Mouse (Mus musculus): ENCODE results near the gene Dennd2d.

Dennd2d gene

DNA sequence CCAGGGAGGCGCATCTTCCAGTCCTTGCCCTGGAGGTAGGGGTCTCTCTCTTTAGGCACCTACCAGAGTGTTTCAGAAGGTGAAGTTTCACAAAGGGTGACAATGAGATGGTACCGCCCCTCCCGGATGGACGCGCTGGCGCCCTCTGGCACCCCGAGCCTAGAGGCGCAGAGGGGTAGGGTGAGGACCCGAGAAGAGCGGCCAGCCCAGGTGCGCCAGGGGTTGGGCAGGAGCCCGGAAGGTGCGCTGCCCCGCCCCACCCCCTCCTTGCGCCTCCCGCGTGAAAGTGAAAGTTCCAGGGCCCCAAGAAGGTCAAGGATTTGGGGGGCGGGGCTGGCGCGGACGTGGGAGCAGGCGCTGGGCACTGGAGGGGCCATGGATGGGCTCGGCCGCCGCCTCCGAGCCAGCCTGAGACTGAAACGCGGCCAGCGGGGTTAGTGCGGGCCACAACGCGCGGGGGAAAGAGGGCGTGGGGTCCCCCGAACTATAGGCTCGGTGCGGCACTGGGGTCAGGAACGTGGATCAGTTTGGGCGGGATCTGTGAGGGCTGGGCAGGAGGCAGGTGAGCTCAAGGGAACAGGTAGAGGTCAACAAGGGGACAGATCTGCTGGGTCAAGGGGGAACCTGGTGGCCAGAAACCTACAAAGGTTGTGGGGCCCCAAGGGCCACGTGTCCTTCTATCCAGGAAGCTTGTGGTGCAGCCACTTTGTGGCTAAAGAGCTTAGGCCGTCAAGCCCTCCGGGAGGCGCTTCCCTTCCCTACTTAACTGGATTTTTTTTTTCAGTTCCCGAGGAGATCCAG is at the start of gene Dennd2d:
Gene Dennd2d, plus strand, starts transcription at position 125 of the 801 bp plus-strand sequence.
- DNase-seq (ENCODE audit: low spot score in 2 of 2), result peak in 1 of 2 experiments; percentile 30

DNA sequence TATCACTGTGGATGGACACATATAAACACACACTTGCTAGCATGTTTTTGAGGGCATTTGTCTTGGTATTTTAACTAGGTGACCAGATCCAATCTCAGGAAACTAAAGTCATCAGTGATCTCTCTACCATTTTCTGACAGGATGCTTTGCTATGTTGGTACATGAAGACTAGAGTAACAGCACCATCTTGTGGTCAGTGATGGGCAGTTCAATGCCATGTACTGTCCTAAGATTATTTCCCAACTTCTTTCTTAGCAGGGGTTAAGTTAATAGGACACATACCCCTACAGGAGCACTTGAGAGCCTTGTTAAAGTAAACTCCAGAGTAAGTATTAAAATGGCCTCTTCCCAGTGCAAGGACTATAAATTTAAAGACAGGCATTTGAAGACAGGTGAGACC is 33.6 kb upstream of the Dennd2d start:
- peak in 1 of 2 experiments; percentile 3 for DNase-seq (ENCODE audit: low spot score in 2 of 2)

DNA sequence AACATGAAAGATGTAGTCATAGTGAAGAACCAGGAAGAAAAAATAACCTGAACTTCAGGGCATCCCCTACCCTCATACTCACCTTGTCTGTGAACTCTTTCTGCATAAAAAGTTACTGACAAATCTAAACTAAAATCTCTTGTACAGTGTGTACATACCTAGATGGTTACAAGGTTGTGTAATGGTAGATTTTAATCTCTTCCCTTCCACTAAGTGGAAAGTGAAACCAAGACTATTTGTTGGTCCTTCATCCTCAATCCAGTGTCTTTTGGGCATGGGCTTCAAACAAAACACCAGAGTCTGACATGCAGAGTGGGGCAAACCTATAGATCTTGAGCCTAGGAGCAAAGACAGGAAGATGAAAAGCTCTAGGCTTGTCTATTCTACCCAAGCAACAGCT is 33.2 kb upstream of the Dennd2d start:
- no peak for DNase-seq (ENCODE audit: low spot score in 2 of 2)

DNA sequence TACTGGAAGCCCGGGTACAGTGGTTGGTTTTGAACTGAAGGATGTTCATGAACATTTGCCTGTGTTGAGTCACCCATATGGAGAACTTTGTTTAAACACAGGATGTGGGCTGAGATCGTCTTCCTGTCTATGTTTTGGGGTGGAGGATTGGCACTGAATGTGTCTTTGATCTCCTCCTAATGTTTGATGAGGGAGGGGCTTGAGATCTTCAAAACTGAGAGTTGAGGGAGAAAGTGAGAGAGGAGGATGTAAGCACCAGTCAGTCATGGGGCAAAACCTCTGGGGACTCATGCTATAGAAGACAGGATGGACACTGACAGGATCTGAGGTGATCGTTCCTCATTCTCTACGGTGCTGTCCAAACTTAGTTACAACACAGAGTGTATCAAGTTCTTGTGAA is 32.6 kb upstream of the Dennd2d start:
- DNase-seq (ENCODE audit: low spot score in 2 of 2), result no peak

DNA sequence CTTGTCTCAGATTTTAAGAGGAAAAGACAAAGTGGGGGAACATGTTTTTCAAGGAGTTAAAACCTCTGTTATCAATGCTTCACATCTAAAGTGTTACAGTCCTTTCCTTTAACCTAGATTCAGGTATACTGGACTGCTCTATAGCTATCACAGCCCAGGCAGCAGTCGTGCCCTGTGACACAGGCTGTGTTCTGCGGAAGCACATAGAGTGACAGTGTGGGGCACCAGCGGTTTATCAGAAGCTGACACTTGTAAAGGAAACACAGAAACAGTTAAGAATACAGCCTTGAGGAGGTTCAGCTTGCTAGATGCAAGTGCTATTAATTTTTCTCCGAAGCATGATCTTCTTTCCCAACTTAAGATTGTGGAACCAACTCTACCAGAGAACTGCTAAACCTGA is 29.6 kb upstream of the Dennd2d start:
- DNase-seq (ENCODE audit: low spot score in 2 of 2), result no peak

DNA sequence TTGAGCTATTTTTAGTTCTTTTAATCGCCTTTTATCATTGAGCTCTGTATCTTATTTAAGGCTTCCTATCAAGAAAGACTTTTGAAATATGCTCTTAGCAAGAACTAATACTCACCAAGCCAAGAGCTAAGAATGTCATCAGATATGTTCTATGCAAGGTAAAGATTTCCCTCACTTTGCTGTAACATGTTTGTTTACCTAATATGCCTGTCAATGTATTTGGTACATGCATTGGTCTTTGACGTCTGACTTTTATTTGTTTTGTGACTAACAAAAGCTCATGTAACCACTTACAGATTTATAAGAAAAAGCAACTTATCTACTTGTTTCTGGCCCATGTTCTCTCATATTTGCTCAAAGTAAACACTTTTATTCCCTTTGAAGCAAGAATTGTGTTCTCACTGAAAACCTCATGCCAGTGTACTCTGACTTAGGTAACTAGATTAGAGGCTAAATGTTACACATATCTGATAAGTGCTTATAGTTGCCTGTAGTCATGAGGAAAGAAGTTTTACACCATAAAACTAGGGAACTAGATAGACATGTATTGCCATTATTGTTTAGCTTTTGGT is 24.8 kb upstream of the Dennd2d start:
- no peak for DNase-seq (ENCODE audit: low spot score in 2 of 2)

DNA sequence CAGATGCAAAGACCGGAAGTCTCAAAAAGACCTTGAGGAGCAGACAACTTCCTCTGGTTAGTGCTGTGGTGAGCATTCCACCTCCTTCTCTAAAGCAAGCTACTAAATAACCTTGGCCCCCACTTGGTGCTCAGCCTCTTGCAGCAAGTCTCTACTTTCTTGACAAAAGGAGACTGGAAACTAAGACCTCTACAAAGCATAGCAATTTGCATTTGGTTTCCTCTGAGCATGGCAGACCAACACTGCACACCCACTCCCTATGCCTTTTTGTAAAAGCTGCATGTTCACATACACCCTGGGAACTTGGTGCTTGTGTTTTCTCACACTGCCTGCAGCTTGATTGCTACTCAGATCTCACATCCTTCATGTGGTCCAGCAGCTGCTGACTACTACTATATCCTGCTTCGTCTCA is 20.1 kb upstream of the Dennd2d start:
- DNase-seq (ENCODE audit: low spot score in 2 of 2), result no peak

DNA sequence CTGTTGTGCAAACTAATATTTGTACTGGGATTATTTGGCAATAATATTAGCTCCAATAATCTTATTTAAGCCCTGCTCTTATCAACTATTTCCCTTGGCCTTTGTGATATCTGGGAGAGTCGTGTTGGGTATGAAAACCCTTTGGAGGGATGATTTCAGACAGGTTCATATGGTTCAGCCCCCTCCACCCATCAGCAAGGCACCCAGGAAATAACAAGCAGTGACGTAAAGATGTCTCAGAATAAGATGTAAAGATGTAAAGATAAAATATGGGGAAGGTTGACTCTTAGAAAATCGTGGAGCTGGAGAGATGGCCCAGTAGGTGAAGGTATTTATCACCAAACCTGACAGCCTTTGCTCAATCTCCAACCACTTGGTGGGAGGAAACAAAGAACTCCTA is 19.7 kb upstream of the Dennd2d start:
- DNase-seq (ENCODE audit: low spot score in 2 of 2), result no peak

DNA sequence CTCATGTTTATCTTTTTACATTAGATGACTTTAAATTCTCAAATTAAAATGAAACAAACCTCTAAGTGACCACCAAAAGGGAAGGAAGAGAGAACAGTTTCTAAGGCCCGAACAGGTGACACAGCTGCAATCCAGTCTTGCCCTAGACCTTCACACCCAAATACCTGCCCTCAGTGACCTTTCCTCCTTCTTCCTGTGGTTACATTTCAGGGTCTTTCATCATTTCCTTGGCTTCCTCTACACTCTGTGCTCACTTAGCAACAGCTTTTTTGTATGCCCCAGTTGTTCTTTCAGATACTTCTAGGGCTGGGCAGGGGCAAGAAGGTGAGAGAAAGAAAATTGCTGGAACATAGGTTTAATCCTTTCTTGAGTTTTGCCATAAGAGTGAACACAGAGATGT is 17.5 kb upstream of the Dennd2d start:
- no peak for DNase-seq (ENCODE audit: low spot score in 2 of 2)

DNA sequence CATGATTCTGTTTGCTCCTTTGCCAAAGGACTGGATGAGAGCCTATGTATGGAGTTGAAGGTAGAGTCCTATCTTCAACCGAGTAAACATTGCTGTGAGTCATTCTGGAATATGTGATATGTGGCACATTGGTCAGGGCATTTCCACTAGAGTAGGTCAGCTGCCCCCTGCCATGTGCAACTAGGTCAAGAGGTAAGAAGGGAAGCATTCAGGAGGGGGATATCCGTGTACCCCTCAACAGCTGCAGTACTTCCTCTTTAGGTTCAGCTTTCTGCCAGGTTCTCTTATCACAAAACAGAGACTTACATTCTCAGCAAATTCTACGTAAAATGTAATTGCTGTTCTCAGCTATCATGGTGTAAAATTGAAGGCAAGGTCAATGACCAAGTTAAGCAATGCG is 8.0 kb upstream of the Dennd2d start:
- DNase-seq (ENCODE audit: low spot score in 2 of 2), result no peak

DNA sequence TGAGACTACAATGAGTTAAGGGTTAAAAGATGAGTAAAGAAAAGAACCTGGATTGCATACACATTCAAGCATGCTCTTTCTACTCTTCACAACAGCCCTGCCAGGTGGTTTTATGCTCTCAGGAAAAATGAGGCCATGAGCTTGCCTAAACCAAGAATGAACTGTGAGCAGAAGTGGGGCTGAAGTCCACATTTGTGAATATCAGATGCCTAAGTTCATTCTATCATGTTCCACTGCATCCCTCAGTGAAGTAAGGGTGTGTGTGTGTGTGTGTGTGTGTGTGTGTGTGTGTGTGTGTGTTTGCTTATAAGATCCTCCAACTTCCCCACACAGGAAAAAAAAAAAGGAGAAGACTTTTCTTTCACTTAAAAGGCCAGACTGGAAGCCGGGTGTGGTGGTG is 5.3 kb upstream of the Dennd2d start:
- no peak for DNase-seq (ENCODE audit: low spot score in 2 of 2)

DNA sequence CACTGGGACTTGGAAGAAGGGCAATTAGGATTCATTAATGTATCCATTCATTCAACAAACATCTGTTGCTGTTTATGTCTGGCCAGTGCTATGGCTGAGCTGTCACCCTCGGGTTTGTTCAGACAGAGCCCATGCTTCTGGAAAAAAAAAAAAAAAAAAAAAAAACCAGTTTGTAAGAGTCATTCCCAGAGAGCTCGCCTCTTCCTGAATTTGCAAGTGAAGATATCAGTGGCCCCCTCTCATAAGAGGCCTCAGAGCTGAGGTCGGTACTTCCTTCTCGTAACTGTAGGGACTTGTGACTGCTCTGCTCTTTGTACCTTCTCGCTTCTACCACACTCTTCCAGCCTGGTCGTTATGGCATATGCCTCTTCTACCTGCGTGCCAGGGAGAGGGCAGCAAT is 1.1 kb downstream of the Dennd2d start:
- no peak for DNase-seq (ENCODE audit: low spot score in 2 of 2)

DNA sequence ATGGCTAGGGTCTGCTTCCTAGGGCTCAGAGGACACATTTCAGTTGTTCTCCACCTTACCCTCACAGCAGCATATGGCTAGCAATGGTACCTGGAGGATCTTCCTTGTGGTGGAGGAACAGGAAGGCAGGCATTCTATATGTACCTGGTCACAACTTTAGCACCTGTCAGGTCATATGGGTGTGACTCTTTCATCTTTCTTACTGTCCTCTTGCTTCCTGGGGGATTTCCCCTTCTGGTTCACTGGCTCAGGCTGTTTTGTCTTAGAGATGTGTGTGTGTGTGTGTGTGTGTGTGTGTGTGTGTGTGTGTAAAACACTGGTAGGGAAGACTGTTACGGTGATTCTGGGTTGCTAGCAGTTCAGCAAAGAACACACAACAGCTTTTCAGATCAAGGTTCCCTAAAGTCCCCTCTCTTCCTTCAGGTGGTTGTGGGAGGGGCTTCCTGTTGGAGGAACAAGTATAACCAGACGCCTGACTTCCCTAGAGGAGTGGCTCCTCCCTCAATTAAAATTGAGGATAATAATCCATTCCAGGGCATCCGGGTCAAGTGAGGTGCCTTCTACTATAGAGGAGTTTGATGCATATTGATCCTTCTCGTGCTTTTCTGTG is 1.7 kb downstream of the Dennd2d start:
- no peak for DNase-seq (ENCODE audit: low spot score in 2 of 2)

DNA sequence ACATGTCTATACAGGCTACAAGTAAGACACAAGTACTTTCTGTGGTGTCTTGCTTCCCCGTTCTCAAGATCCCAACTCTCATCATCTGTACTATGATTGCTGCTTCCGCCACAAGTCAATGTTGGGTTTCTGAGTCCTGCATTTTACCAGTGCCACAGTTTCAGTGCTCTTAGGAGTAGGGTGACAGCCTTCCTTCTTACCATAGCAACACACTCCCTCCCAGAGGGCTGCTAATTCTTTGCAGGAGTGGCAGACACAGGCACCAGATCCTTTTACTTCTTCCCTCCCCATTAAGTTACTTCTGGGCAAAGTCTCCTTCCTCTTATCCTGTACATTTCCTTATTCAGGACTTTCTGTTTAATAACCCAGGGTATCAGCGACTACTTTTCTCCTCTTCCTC is 2.7 kb downstream of the Dennd2d start:
- no peak for DNase-seq (ENCODE audit: low spot score in 2 of 2)

DNA sequence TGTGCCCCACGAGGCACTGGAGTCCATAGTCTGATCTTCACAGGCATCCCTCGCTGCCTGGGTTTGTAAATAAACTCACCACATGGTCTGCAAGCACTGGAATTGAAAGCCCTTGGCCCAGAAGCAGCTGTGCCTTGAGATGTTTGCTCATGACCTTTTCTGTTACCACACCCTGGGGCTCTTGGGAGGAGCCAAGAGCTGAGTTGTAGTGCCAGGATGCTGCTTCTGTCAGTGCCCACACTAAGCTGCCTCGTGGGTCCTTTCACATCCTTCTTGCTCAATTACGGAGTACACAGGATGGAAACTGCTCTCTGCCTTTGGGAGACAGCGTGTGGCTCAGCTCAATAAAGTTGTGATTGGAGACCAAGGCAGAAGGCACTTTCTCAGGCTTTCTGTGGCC is 3.6 kb downstream of the Dennd2d start:
- no peak for DNase-seq (ENCODE audit: low spot score in 2 of 2)

DNA sequence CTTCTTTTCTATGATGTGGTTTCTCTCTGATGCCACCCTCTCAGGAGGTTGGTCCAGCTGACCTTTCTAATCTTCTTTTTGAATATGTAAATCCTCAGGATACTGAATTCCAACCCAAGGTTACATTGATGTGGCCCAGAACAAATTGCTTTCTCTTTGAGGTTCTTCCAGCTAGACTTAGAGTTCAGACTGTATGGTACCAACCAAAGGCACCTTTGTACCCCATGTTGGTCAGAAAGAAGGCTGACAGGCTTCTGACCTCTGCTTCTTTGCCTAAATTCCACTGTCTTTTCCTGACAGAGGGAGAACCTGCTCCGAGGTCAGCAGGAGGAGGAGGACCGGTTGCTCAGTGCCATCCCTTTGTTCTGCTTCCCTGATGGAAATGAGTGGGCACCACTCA is 5.3 kb downstream of the Dennd2d start:
- DNase-seq (ENCODE audit: low spot score in 2 of 2), result no peak

DNA sequence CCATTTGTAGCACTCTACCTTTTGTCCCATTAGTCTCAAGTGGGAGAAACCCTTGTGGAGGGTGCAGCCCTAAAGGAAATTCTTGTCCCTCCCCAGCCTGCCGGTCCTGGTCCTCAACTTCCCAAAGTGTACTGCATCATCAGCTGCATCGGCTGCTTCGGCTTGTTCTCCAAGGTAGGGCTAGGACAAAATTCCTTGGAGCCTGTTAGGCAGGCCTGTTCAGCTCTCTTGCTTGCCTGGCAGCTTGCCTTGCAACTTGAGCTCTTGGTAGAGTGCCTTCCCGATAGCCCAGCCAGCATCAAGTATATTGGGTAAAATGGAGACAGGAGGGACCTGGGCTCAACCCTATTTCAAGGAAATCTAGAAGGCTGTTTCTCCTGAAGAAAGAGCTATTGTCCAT is 8.0 kb downstream of the Dennd2d start:
- DNase-seq (ENCODE audit: low spot score in 2 of 2), result no peak

DNA sequence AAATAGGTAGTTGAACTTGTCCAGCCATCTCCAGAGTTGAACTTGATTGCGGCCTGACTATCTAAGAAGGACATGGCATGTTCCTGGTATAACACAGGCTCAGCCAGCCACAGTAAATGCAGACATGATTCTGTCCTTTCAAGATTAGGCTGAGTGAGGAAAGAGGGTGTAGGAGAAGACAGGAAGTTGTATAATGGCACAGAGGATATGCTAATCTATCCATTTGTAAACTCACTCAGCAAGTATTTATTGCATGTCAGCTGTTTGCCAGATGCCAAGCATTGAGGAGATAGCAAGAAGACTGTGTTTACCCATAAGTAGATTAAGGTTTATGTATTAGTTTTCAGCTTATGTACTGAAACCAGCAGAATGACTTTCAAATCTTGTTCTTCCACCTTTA is 10.5 kb downstream of the Dennd2d start:
- no peak for DNase-seq (ENCODE audit: low spot score in 2 of 2)

DNA sequence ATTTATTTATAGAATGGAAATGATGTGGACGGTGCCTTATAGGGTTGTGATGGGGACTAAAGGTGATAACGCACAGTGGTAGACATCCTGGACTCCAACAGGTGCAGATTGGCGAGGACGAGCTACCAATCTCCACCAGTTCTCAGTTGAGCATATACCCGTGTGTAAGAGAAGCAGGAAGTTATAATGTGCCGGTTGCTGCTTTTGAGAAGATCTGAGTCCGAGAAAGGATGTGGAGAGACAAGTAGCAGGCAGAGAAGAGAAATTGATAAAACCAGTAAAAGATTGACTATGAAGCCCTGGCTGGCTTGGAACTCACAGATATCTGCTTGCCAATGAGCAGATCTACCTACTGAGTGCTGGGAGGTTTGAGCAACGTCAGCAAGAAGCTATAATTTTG is 11.0 kb downstream of the Dennd2d start:
- no peak for DNase-seq (ENCODE audit: low spot score in 2 of 2)

DNA sequence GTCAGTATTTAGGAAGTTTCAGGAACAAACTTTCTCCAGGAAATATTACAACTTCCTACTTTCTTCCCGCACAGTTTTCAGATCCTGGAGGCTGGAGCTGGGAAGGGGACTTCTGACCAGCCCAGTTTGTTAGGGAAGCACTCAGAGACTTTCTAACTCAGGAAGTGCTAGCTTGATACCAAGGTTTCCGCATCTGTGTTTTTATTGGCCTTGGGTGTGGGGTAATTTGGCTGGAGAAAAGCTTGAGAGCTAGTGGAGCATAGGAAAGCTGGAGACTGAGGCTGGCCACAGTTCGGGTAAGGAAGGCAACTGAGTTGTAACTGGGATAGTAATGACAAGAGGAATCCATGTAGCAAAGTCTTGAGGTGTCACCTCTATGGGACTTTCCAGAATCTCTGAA is 11.7 kb downstream of the Dennd2d start:
- DNase-seq (ENCODE audit: low spot score in 2 of 2), result peak; percentile 37 to 40

DNA sequence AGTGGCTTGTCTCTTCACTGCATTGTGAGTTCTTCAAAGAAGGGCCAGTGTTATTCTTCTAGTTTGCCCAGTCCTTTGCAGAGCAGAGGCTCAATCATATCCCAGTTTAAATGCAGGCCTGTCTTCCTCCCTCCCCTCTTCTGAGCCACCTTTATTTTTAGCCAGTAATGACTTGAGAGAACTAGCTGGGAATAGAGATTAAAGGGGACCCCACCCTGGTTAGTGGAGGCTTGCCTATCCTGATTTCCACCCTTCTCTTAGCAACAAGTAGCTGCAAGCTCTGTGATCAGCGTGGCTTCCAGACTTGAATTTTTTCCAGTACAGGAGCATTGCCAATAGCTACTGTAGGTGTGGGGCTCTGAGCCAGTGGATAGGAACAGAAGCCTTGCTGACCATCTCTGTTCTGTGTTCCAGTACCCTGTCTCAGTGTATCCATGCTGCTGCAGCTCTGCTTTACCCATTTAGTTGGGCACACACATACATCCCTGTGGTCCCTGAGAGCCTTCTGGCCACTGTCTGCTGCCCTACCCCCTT is 12.3 kb downstream of the Dennd2d start:
- DNase-seq (ENCODE audit: low spot score in 2 of 2), result peak; percentile 30 to 38

DNA sequence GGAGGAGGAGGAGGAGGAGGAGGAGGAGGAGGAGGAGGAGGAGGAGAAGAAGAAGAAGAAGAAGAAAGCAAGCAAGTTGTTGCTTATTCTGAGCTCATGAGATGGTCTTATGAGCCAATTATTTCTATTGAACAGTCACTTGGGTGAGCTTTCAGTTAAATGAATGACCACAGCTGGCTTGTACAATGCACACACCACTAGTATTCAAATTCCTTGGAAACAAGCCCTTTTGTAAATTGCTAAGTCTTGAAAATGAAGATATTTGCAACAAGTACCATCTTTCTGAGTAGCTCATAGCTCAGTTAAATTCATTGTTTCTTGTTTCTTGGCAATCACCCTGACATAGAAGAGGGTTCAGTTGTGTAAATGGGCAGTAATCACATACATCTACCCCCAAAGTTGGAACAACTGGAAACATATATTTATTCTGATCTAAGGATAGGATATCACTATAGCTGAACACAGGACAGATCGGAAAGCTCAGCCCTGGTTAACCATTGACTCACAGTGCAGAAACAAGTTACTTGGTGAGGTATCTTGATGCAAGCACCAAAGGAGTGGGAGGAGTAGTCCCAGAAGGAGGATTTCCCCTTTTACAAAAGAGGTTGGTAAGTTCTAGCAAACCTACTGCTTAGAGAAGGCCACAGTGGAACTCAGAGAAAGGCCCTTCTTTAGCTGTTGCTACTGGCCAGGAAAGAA is 13.3 kb downstream of the Dennd2d start:
- DNase-seq (ENCODE audit: low spot score in 2 of 2), result no peak

Measured in heart, adult 9 months (tissue).